30 mouse cellular contexts compared by ENCODE assay signal in genomic region chr6:87784033-87784432, GRCm38 (mm10). TPM values are rescaled to one million over a fixed set of nuclear protein-coding genes. Genes with fewer than 3 reads are reported as not detected.
"Had no signal": no experiment of that assay in that cellular context is flagged by ENCODE, and none has a peak within 500 bp of the region (broad histone marks: within the 10 kb centered on the region; RNA-seq: fewer than 3 reads in every experiment).

No protein-coding gene starts in this region.

- H3K27me3 ChIP-seq: heart, embryonic 13.5 days; heart, embryonic 15.5 days; hindbrain, embryonic 12.5 days; kidney, embryonic 15.5 days; limb, embryonic 13.5 days; limb, embryonic 15.5 days had no signal

- H3K36me3 ChIP-seq: heart, embryonic 13.5 days; heart, embryonic 15.5 days; hindbrain, embryonic 10.5 days; hindbrain, embryonic 12.5 days; kidney, embryonic 15.5 days; limb, embryonic 13.5 days; limb, embryonic 15.5 days had no signal

- H3K9me3 ChIP-seq: heart, embryonic 13.5 days; heart, embryonic 15.5 days; hindbrain, embryonic 10.5 days; hindbrain, embryonic 12.5 days; kidney, embryonic 15.5 days; limb, embryonic 13.5 days; limb, embryonic 15.5 days had no signal

- DNase-seq: gastrocnemius, adult 2 months; gastrocnemius, postnatal 10 days; gastrocnemius, postnatal 25 days; heart, adult 2 months; heart, postnatal 14 days; heart, postnatal 4 days; kidney, adult 18-20 months; kidney, adult 8-10 months; kidney, postnatal 14 days; kidney, postnatal 36 days; layer of hippocampus, adult 9-11 months; layer of hippocampus, postnatal 36 days; left cerebral cortex, postnatal 4 days; lung, adult 18-20 months had no signal

- H3K27ac ChIP-seq: gastrocnemius, adult 2 months; heart, adult 2 months; heart, embryonic 13.5 days; heart, embryonic 15.5 days; hindbrain, embryonic 10.5 days; hindbrain, embryonic 12.5 days; hindbrain, embryonic 14.5 days; kidney, embryonic 15.5 days; kidney, postnatal 0 days; limb, embryonic 13.5 days; limb, embryonic 15.5 days; liver, embryonic 14.5 days had no signal

- H3K4me2 ChIP-seq: heart, embryonic 11.5 days; heart, embryonic 13.5 days; heart, embryonic 15.5 days; hindbrain, embryonic 12.5 days; hindbrain, embryonic 14.5 days; kidney, embryonic 15.5 days; limb, embryonic 13.5 days; limb, embryonic 15.5 days had no signal

- H3K4me3 ChIP-seq: gastrocnemius, adult 2 months; heart, adult 2 months; heart, embryonic 13.5 days; heart, embryonic 15.5 days; hindbrain, embryonic 10.5 days; hindbrain, embryonic 12.5 days; kidney, embryonic 15.5 days; limb, embryonic 13.5 days; limb, embryonic 15.5 days had no signal

- H3K9ac ChIP-seq: heart, embryonic 13.5 days; heart, embryonic 15.5 days; hindbrain, embryonic 12.5 days; hindbrain, embryonic 14.5 days; kidney, embryonic 15.5 days; limb, embryonic 13.5 days; limb, embryonic 15.5 days; liver, embryonic 14.5 days had no signal

- ATAC-seq: hindbrain, embryonic 16.5 days; inflammation-experienced regulatory T-cells, adult 6 months; intestine, postnatal 0 days had no signal

RNA-seq across cellular contexts. Expression of gene Gp9, which starts 6.2 kb away (rescaled TPM):
- total RNA-seq: gastrocnemius, adult 2 months; gastrocnemius, postnatal 10 days; gastrocnemius, postnatal 25 days; granulocyte monocyte progenitor cell, adult 5-6 weeks; left cerebral cortex, postnatal 4 days had no signal
- polyA plus RNA-seq: liver, adult 2 months had no signal

RNA-seq across cellular contexts. Expression of gene Efcc1, which starts 53.4 kb away (rescaled TPM):
- polyA plus RNA-seq: heart, embryonic 11.5 days had no signal
